Mouse (Mus musculus) right cerebral cortex, postnatal 10 days (tissue): ENCODE data around the gene Spaca9.
A peak's percentile ranks its signal among the peaks of the same experiment; 100 is the strongest.

ENCODE experiments used
- DNase-seq, 2 experiments: peaks; one replicate each; pipeline ENCODE4 v3.0.0; 2021; ENCODE audit warnings: low spot score in 2 of 2

Gene Spaca9

GRCm38 (mm10) chr2:28699361-28700335 lies at the start of gene Spaca9, which contains the start of gene Ak8:
Spaca9 (minus strand) TSS chr2:28699727.
Ak8 (plus strand) TSS chr2:28700164.
- DNase-seq: peak; percentile 92 to 94

GRCm38 (mm10) chr2:28747705-28748104 lies 48.2 kb upstream of the Spaca9 start:
- DNase-seq: no peak

- DNase-seq: no peak
Observed at GRCm38 (mm10) chr2:28746682-28747332, 47.3 kb upstream of the Spaca9 start.

- no peak for DNase-seq
Observed at GRCm38 (mm10) chr2:28742701-28743100, 43.2 kb upstream of the Spaca9 start.

- DNase-seq: no peak
Observed at GRCm38 (mm10) chr2:28740159-28740558, 40.6 kb upstream of the Spaca9 start.

GRCm38 (mm10) chr2:28737112-28737511 lies 37.6 kb upstream of the Spaca9 start:
- DNase-seq: peak; percentile 44 to 46

- no peak for DNase-seq
Observed at GRCm38 (mm10) chr2:28730676-28731075, 31.1 kb upstream of the Spaca9 start.

- no peak for DNase-seq
Observed at GRCm38 (mm10) chr2:28727786-28728404, 28.4 kb upstream of the Spaca9 start.

GRCm38 (mm10) chr2:28723912-28724311 lies 24.4 kb upstream of the Spaca9 start:
- no peak for DNase-seq

- DNase-seq: no peak
Observed at GRCm38 (mm10) chr2:28722419-28722818, 22.9 kb upstream of the Spaca9 start.

- DNase-seq: no peak
Observed at GRCm38 (mm10) chr2:28713036-28713435, 13.5 kb upstream of the Spaca9 start.

GRCm38 (mm10) chr2:28706787-28707186 lies 7.3 kb upstream of the Spaca9 start:
- DNase-seq: no peak

GRCm38 (mm10) chr2:28706106-28706636 lies 6.6 kb upstream of the Spaca9 start:
- DNase-seq: no peak

- no peak for DNase-seq
Observed at GRCm38 (mm10) chr2:28701646-28702262, 2.2 kb upstream of the Spaca9 start.

GRCm38 (mm10) chr2:28698566-28698965 lies 961 bp downstream of the Spaca9 start:
- no peak for DNase-seq

GRCm38 (mm10) chr2:28692692-28693091 lies 6.8 kb downstream of the Spaca9 start:
- no peak for DNase-seq

GRCm38 (mm10) chr2:28688431-28688830 lies 11.1 kb downstream of the Spaca9 start:
- DNase-seq: peak in 1 of 2 experiments; percentile 55

GRCm38 (mm10) chr2:28685895-28686294 lies 13.6 kb downstream of the Spaca9 start:
- no peak for DNase-seq

GRCm38 (mm10) chr2:28681718-28682117 lies 17.8 kb downstream of the Spaca9 start:
- DNase-seq: peak; percentile 60 to 67

- DNase-seq: no peak
Observed at GRCm38 (mm10) chr2:28680710-28681109, 18.8 kb downstream of the Spaca9 start.

GRCm38 (mm10) chr2:28676005-28676404 lies 23.5 kb downstream of the Spaca9 start:
- no peak for DNase-seq

- DNase-seq: no peak
Observed at GRCm38 (mm10) chr2:28671438-28671837, 28.1 kb downstream of the Spaca9 start.
